Mouse (Mus musculus) heart, postnatal 14 days (tissue): ENCODE measurements around the gene Ift80. TPM values are rescaled to one million over a fixed set of nuclear protein-coding genes. Genes with fewer than 3 reads are reported as not detected.

Experiments used
- DNase-seq, 2 experiments: peaks; one replicate each; pipeline ENCODE4 v3.0.0; 2021 to 2022
- intact Hi-C: fragments of 180-260 bp; cut with DNase I; formaldehyde crosslinking; loops from one replicate; pipeline ENCODE4 v1.15.1; 2025
- microRNA-seq, 2 experiments: library from miRNA; unstranded; fragments of <30 nt; microRNA quantifications; one replicate each; pipeline ENCODE4 v1.2.0; 2021 to 2022
- total RNA-seq, 2 experiments: library from RNA; stranded (reverse); gene quantifications; 2 replicates each; pipeline ENCODE4 v1.2.3; 2021

Ift80 gene
- total RNA-seq, 2 experiments from 2014 or later: 7.8 to 8.0 TPM

- intact Hi-C loops: no loop called here
- no peak for DNase-seq
These were observed 160.3 kb downstream of the Ift80 start for GRCm38 (mm10) chr3:68844025-68844424.

Small RNA genes lying within 50 kb of the gene (microRNA-seq; reads per million reads assigned to microRNA genes)
- 461 to 6,365 reads per million in 2 experiments for gene Mir15b
- 40.9 to 134 reads per million in 2 experiments for gene Mir16-2

Other genes with a start within 250 kb of the Ift80 start
- 1 to 10 TPM; 1.1 to 1.3 TPM for gene 1110032F04Rik, start 135.0 kb downstream of the Ift80 start, total RNA-seq
- gene Smc4, start 168 bp upstream of the Ift80 start, total RNA-seq: 10 to 100 TPM; 25.9 to 31.1 TPM
- 1 to 10 TPM; 5.7 to 8.7 TPM for gene Trim59, start 40.2 kb upstream of the Ift80 start, total RNA-seq
- gene Kpna4, start 122.5 kb upstream of the Ift80 start, total RNA-seq: 10 to 100 TPM; 65.2 to 68.3 TPM
- gene Arl14, start 217.8 kb upstream of the Ift80 start, total RNA-seq: not detected